Mouse (Mus musculus) ES-E14 (cell line): ENCODE measurements around the gene Fam184b.

Experiments used
- CHD2 ChIP-seq: IDR thresholded peaks from 2 replicates; pipeline ENCODE4 v1.6.1; 2014; ENCODE audit warnings: mild to moderate bottlenecking, low read depth, low read length, inconsistent platforms
- HCFC1 ChIP-seq: IDR thresholded peaks from 2 replicates; pipeline ENCODE4 v1.6.1; 2012; ENCODE audit warnings: low read length, inconsistent platforms, borderline replicate concordance; ENCODE audit not compliant: insufficient read depth
- MAFK ChIP-seq: IDR thresholded peaks from 2 replicates; pipeline ENCODE4 v1.6.1; 2014; ENCODE audit warnings: mild to moderate bottlenecking, low read depth, low read length, inconsistent platforms; ENCODE audit not compliant: insufficient read depth
- ZC3H11A ChIP-seq: IDR thresholded peaks from 2 replicates; pipeline ENCODE4 v1.6.1; 2012; ENCODE audit warnings: low read depth, mild to moderate bottlenecking, inconsistent platforms, low read length, borderline replicate concordance
- ZNF384 ChIP-seq: IDR thresholded peaks from 2 replicates; pipeline ENCODE4 v1.6.1; 2012; ENCODE audit warnings: low read depth, low read length, inconsistent platforms

DNA sequence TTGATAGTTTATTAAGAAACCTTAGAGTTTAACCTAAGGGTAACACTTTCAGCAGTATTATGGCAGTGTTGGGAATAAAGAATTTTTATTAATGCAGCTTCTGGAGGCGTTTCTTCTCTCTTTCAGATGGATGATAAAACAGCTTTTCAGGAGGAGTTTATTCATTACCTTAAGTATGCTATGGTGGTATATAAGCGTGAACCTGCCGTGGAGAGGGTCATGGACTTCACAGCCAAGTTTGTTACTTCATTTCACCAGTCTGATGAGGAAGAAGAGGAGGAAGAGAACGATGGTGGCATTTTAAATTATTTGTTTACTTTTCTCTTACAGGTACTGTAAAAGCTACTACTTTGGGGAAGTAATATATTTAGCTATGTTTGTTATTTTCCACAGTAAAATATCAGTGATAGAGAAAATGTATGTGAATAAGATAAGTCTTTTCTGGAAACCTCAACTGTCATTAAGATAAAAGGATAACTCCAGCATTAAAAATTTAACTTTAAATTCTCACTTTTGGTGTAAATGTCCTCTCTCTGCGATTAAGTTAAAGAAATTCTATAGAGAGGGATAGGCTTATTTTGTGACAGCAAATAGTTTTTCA is 31.6 kb upstream of the Fam184b start:
- TF ChIP-seq HCFC1, result no peak
- no peak for TF ChIP-seq ZNF384
- no peak for TF ChIP-seq ZC3H11A
- TF ChIP-seq CHD2, result no peak
- no peak for TF ChIP-seq MAFK
